Mouse (Mus musculus): ENCODE results near the gene Sntg2.
A peak's percentile ranks its signal among the peaks of the same experiment; 100 is the strongest.

Gene Sntg2

GRCm38 (mm10) chr12:30372933-30373501 lies at the start of gene Sntg2:
Gene Sntg2, minus strand, starts transcription at chr12:30373375.
- DNase-seq: peak; percentile 96

DNA sequence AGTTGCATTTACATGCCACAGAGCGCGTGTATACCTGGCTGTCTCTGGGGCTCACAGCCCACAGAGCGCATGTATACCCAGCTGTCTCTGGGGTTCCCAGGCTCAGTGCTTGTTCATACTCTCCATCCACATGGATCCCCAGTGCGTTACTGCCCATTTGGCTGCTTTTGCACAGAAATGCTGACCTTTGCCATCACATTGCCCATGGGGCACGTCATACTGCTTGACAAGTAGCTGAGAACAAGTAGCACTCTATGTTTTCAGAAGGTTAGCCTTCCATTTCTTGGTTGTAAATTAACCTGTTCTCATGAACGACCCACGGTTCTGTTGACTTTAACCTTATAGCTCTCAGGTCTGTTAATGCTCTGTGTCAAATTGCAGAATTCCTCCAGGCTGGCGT lies 43.4 kb upstream of the Sntg2 start:
- DNase-seq: peak; percentile 57

- peak; percentile 60 for DNase-seq
Observed at GRCm38 (mm10) chr12:30415981-30416380, 42.8 kb upstream of the Sntg2 start.

DNA sequence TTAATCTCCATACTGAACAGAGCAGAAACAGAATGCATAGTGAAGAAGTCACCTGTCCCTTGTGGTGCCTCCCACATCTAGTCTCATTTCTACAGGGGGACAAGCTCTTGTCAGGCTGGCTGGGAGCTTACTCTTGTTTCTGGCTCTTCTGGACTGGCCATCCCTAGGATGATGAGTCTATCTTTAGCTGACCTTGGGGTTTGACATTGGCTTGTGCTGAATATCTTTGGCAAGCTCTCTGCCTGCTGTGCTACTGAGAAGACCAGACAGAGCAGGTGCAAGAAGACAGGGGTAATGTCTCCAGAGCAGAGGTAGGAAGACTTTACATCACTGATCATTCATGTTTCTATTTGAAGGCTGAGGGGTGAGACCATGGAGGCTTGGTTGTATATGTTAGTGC lies 29.5 kb upstream of the Sntg2 start:
- DNase-seq: peak; percentile 90

DNA sequence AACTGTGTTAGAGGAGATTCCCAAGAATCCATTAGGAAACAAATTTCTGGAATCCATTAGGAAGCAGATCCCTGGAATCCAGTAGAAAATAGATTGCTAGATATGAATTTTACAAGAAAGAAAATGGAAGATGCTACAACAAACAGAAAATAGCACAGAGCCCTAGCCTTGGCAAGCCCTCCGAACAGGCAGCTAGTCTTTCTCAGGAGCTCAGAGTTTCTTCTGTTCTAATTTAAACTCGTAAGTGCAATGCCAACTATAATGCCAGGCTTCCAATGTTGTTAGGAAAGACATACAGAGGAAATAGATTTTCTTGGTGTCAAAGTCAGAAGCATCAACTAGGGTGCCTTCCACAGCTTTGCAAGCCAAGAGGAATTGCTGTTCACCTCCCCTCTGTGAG lies 27.4 kb upstream of the Sntg2 start:
- DNase-seq: no peak

GRCm38 (mm10) chr12:30400114-30400513 lies 26.9 kb upstream of the Sntg2 start:
- no peak for DNase-seq

DNA sequence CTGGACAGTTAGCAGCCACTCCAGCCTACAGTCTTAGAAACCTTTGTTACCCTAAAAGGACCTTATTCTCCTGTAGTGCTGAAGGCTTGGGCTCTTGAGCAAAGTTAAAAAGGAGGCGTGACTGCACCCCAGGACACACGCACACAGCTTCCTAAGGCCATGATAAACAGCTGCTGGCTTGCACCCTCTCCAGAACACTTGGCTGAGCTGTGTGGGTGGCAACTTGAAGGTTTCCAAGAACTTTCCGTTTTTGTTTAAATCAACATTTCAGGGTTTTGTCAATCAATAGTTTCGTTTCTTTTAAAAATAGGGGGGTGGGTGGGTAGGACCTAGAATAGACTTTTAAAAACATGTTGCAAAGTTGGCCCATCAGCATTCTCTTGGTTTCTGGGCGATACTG lies 882 bp downstream of the Sntg2 start:
- DNase-seq: peak; percentile 91

DNA sequence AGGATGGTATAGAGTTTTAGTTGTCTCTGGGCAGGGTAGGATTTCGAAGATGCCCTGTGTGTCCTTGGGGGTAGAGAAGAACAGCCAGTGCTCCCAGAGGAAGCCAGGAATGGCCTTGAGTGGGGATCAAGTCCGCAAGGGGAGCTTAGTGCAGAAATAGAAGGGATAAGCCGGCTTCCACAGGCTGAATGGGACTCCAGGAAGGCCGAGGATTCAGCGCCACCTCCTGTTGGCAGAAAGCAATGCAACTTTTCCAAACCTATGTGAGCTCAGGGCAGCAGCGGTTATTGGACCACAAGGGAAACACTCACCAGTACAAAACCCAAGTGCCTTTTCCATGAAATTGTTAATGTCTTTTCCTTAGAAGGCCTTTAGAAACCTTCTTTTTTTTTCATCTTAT lies 3.4 kb downstream of the Sntg2 start:
- peak; percentile 95 for DNase-seq

DNA sequence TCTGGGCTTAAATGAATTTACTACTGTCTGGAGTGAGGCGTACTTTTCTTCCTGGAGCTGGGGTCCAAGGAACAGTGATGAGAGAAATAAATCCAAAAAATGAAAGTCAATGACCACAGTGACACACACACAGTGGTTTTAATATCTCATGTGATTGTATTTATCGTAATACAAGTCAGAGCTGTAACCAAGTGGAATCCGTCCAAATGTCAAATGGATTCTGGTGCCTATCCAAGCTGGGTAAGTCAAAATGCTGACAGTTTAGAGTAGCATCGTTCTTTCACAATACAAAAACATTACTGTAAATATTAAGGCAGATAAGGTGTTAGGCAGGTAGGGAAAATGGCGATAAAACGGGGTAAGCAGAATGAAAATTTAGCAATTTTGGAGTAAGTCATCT lies 4.0 kb downstream of the Sntg2 start:
- no peak for DNase-seq

- peak; percentile 45 for DNase-seq
Observed at GRCm38 (mm10) chr12:30362306-30362705, 10.9 kb downstream of the Sntg2 start.

- peak; percentile 42 for DNase-seq
Observed at GRCm38 (mm10) chr12:30357666-30358065, 15.5 kb downstream of the Sntg2 start.

DNA sequence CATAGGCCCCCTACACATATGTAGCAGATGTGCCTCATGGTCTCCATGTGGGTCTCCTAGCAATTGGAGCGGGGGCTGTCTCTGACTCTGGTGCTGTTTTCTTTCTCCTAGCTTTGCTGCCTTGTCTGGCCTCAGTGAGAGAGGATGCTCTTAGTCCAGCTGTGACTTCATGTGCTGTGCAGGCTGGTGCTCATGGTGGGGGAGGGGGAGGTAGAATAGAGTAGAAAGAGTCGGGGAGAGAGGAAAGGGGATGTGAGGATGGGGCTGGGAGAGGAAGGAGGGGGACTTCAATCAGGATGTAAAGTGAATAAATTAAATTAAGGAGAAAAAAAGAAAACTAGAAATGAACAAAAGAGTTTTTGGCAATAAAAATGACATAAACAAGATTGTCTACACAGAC lies 20.8 kb downstream of the Sntg2 start:
- peak; percentile 68 for DNase-seq

- peak; percentile 64 for DNase-seq
Observed at GRCm38 (mm10) chr12:30348036-30348435, 25.1 kb downstream of the Sntg2 start.

- peak; percentile 12 for DNase-seq
Observed at GRCm38 (mm10) chr12:30347284-30347683, 25.9 kb downstream of the Sntg2 start.

DNA sequence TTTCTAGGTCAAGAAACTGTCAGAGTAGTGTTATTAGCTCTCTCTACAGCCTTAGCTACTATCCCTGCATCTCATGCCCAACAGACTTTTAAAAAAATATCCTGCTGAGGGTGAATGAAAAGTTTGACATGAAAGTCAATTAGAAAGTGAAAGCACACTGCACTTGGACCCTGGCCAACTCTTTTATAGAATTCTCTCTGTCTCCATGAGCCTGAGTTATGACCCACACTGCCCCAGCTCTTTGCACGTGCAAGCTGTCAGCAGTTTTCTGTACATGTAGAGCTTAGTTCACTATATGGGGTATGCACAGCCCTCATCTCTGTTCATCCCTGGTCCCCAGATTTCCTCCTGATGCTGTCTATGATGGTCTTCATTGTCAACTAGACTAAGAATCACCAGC lies 28.4 kb downstream of the Sntg2 start:
- DNase-seq: peak; percentile 51

- DNase-seq: peak; percentile 54
Observed at GRCm38 (mm10) chr12:30336301-30336700, 36.9 kb downstream of the Sntg2 start.

- DNase-seq: peak; percentile 23
Observed at GRCm38 (mm10) chr12:30334502-30334901, 38.7 kb downstream of the Sntg2 start.

GRCm38 (mm10) chr12:30317971-30318370 lies 55.2 kb downstream of the Sntg2 start:
- no peak for DNase-seq

- no peak for DNase-seq
Observed at GRCm38 (mm10) chr12:30313021-30313420, 60.2 kb downstream of the Sntg2 start.

GRCm38 (mm10) chr12:30308197-30308939 lies 64.8 kb downstream of the Sntg2 start:
- no peak for DNase-seq

- peak; percentile 71 for DNase-seq
Observed at GRCm38 (mm10) chr12:30292724-30293560, 80.2 kb downstream of the Sntg2 start.

GRCm38 (mm10) chr12:30286888-30287573 lies 86.1 kb downstream of the Sntg2 start:
- no peak for DNase-seq

GRCm38 (mm10) chr12:30283741-30284140 lies 89.4 kb downstream of the Sntg2 start:
- no peak for DNase-seq
